Mouse (Mus musculus): ENCODE results near the gene Mfsd12.
A peak's percentile ranks its signal among the peaks of the same experiment; 100 is the strongest.

The Mfsd12 gene

DNA sequence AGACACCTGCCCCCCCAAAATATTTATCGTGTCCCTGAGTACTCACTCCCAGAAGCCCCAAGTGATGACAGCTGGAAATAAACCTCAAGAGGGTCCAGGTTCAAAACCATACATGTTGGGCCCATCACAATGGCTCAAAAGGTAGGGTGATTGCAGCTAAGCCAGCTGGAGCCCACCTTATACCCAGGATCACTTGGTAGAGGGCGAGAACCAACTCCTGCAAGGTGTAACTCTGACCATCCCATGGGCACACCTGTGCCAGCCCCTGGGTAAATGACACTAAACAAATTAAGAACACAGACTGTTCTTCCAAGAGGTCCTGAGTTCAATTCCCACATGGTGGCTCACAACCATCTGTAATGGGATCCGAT, 21.9 kb downstream of the Mfsd12 start:
- DNase-seq (ENCODE audit: low read depth, low spot score), result no peak

DNA sequence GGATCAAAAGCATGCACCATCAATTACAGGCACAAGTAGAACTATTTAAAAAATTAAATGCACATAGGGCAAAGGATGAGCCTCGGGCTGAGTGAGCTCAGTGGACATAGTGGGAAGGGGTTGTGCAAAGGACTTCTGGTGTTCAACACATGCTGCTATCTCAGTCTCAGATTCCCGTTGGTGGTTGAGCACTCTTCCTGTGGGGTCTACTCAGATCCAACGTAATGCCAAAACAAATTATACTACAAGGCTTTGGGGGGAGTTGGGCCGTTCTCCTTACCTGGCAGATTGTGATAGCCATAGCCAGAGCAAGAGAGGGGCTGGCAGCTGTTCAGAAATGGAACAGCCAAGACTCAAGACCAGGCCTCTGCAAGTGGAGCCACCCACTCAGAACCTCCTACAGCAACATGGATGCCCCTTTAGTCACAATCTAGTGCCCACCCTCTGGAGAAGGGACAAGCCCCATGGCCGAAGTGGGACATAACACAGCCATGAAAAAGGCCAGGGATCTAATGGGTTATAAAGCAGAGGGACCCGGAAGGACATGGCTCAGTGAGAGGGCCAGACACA, 22.6 kb downstream of the Mfsd12 start:
- no peak for DNase-seq (ENCODE audit: low read depth, low spot score)

DNA sequence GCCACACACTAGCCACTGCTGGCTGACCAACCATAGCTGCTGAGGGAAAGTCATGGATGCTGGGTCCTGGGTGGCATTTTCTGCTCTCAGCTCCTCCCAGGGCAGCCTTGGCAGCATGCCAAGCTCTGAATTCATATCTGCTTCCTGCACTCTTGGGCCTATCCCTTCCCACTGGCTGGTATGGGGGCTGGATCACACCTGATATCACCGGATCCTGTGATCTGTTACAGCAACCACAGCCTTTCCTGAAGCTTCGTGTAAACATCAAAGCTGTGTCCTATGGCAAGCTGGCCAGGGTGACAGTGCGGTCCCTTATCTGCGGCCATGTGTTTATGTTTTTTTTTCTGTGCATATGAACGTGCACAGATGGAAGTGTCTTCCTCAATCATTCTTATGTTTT, 24.7 kb downstream of the Mfsd12 start:
- no peak for DNase-seq (ENCODE audit: low read depth, low spot score)

DNA sequence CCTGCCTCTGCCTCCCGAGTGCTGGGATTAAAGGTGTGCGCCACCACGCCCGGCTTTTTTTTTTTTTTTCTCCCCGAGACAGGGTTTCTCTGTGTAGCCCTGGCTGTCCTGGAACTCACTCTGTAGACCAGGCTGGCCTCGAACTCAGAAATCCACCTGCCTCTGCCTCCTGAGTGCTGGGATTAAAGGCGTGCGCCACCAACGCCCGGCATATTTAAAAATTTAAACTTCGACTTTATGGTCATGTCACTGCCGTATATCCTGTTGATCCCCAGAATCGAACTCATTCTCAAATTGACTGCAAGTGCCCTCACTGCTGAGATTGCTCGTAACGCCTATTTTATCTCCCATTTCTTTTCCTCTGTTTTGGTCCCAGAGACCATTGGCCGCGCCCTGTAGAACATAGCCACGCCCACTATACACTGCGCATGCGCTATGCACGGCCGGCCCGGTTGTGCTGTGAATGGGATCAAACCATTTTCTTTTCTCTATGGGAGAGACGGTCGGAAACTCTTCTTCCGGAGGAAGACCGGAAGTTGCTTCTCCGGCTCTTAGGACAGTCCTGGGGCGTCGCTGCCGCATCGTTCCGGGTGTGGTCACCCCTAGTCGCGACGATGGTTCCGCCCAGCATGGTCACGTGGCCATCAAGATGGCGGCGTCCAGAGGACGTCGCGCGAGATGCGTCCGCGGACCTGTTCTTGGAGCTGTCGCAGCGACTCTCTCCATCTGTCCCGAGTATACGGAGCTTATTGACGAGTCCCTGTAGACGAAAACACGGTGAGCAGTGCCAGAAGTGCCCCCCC, 26.7 kb downstream of the Mfsd12 start, which contains the start of the genes Dohh and Gm48551:
Dohh (plus strand) TSS at position 627 of the 803 bp plus-strand sequence.
Gm48551 (plus strand) TSS at position 665 of the 803 bp plus-strand sequence.
- DNase-seq (ENCODE audit: low read depth, low spot score), result peak; percentile 100

DNA sequence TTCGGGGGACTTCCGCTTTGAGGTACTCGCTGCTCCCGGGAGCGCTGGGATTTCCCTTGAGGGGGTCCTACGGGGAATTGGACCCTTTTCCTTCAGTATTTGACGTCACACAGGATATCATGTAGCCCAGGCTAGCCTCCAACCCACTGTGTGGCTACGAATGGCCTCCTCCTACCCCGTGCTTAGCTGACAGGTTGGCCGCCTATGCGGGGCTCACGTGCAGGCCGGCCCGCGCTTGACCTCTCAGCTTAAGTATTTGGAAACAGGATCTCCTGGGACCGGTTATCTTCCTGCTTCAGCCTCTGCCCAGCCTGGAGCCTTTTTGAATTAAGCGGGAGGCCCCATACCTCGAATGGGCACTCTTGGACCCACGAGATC, 27.3 kb downstream of the Mfsd12 start:
- no peak for DNase-seq (ENCODE audit: low read depth, low spot score)

GRCm38 (mm10) chr10:81385603-81386306, 28.5 kb downstream of the Mfsd12 start:
- no peak for DNase-seq (ENCODE audit: low read depth, low spot score)

- DNase-seq (ENCODE audit: low read depth, low spot score), result no peak
Observed at GRCm38 (mm10) chr10:81387716-81388115, 30.4 kb downstream of the Mfsd12 start.

- DNase-seq (ENCODE audit: low read depth, low spot score), result no peak
Observed at GRCm38 (mm10) chr10:81388505-81389055, 31.3 kb downstream of the Mfsd12 start, which contains the start of gene Gm48552. TSS of gene Gm48552 (plus strand) at chr10:81389005.

DNA sequence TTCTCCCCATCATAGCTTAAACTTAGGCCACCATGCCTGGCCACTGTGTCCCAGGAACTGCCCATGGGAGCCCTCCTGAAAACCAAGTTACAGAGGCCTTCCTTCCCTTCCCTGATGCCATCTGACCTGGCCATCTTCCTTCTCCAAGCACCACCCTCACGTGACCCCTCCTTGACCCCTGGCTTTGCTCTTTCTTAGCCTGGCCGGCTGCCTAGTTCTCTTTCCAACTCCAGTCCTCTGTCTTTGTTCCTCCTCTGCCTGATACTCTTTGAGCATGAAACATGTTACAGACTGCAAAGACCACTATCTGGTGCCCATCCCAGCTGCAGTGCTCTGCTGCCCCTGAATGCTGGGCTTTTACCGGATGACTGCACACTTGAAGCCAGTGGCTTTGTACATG, 32.1 kb downstream of the Mfsd12 start:
- no peak for DNase-seq (ENCODE audit: low read depth, low spot score)

GRCm38 (mm10) chr10:81389801-81390677, 32.7 kb downstream of the Mfsd12 start:
- DNase-seq (ENCODE audit: low read depth, low spot score), result peak; percentile 65

DNA sequence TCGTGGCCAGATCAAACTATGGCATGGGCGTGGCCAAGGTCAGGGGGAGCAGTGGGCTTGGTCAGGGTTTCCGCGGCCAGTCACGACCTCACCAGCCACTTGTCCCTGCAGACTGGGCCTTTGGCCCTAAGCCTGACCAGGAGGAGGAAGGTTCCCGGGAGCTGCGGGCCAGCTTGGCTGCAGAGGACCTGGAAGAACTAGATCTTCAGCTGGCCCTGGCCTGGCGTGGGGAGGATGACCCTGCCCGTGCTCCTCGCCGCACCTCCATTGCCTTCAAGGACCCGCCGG, 33.3 kb downstream of the Mfsd12 start:
- DNase-seq (ENCODE audit: low read depth, low spot score), result no peak

- DNase-seq (ENCODE audit: low read depth, low spot score), result no peak
Observed at GRCm38 (mm10) chr10:81392270-81392669, 35.0 kb downstream of the Mfsd12 start.

GRCm38 (mm10) chr10:81392781-81393185, 35.5 kb downstream of the Mfsd12 start, which contains the start of gene Smim24:
TSS of gene Smim24 (plus strand) at chr10:81393051.
- DNase-seq (ENCODE audit: low read depth, low spot score), result no peak

DNA sequence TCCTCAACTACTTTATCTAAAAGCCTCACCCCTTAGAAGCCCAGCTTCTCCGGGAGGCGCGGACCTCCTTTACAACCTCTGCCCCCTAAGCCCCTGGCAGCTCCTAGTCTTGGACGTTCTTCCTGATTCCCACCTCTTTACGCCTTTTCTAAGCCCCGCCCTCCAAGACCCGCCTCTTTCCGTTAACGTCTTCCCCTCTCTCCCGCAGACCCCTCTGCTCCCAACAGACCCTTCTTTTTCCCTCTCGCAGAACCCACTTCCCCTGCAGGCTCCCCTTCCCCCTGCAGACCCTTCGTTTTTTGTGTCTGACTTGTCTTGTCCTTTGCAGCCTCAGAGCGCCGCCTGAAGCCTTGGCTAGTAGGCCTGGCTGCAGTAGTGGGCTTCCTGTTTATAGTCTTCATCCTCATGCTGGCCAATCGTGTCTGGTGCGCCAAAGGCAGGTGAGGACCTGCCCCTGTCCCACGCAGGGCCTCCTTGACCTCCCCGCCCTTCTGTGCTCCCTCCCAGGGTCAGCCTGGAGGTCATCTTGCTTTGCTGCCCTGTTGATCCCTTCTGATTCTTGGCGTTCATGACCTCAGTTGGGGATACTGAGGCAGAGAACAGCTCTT, 36.3 kb downstream of the Mfsd12 start:
- no peak for DNase-seq (ENCODE audit: low read depth, low spot score)

- peak; percentile 71 for DNase-seq (ENCODE audit: low read depth, low spot score)
Observed at GRCm38 (mm10) chr10:81395127-81395526, 37.8 kb downstream of the Mfsd12 start.

- DNase-seq (ENCODE audit: low read depth, low spot score), result no peak
Observed at GRCm38 (mm10) chr10:81395865-81396264, 38.6 kb downstream of the Mfsd12 start.

GRCm38 (mm10) chr10:81396749-81397148, 39.5 kb downstream of the Mfsd12 start:
- no peak for DNase-seq (ENCODE audit: low read depth, low spot score)

DNA sequence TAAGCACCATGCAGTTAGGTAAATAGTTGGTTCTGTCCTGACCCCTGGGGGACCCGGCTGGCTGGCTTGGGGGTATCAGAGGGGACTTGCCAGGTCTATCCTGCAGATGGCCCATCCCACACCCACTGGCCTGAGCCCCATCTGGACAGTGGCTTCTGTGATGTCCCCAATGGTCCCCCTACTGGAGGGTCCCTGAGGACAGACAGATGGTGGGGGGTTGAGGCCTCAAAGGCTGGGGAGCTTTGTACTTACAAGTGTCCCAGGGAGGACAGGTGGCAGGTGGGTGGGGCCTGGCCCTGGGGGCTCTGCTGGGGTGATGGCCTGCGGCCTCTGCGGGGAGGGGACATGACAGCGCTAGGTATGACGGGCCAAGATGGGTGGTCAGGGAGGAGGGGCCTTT, 42.0 kb downstream of the Mfsd12 start:
- DNase-seq (ENCODE audit: low read depth, low spot score), result no peak

DNA sequence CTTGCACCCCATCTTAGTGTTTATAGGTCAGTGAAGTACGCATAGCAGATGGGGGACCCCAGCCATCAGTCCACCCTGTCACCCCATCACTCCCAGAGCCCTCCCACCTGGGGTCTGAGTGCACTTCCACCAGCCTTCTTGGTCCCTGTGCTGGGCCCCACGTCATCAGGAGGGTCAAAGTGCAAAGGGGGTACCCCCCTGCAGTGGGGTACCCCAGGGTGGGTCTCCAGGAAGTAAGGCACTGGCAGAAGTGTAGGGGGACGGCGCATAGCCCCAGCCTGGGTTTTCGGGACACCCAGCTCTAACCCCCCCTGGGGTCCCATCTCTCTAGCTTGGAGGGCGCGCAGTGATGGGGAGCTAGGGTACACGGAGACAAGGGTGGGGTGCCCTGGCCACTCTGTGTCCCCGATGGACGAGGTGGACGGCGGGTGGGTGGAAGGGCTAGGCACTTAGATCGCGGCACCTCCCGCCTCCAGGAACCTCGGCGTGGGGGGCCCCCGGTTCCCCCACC, 42.6 kb downstream of the Mfsd12 start:
- DNase-seq (ENCODE audit: low read depth, low spot score), result no peak

DNA sequence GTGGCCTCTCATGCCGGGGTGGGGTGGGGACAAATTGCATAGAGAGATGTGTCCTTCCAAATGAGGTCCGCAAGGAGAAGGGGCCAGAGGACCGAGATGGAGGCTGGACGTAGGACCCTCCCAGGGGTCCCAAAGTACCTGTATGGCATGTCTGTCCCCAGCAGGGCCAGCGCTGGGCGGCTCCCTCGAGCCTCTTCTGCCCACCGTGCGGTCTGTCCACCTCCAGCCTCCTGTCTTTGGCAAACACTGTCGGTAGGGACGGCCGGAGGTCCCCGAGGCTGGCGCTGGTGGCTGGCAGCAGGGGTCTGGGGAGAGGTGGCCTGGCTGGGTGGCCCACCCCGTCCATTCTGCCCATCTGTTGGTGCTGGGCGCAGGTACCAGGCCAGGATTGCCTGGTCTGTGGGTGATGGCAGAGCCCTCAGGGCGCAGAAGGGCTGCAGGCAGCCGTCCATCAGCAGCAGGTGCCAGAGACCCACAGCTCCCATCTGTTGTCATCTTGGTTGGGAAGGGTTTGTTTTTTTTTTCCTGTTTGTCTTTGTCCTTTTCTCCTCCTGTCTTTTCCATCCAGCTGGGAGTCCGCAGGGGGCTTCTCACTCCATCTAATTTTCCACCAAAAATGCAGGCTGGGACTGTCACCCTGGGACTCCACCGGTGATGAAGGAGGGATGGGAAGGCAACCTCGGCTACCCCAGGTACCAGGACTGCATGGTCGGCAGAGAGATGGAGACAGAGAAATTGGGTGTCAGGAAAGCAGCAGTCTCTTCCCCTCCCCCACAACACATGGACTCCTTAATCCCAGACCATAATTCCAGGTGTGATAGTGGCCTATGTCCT, 43.3 kb downstream of the Mfsd12 start:
- peak; percentile 94 for DNase-seq (ENCODE audit: low read depth, low spot score)

Measured in brain, adult 2 months (tissue).